Mouse (Mus musculus) heart, postnatal 0 days (tissue): ENCODE results near the gene Gprin3.

ENCODE experiments used
- CTCF ChIP-seq: IDR thresholded peaks from 2 replicates; pipeline ENCODE4 v1.5.1; 2016; ENCODE audit warnings: antibody characterized with exemption, control low read depth, low read depth
- EP300 ChIP-seq: IDR thresholded peaks from 2 replicates; pipeline ENCODE4 v1.6.1; 2016; ENCODE audit warnings: antibody characterized with exemption, low read depth

GRCm38 (mm10) chr6:59328297-59328696, 97.8 kb downstream of the Gprin3 start:
- TF ChIP-seq EP300 (no peak), CTCF (no peak)
